Mouse (Mus musculus): ENCODE results near the gene Tasp1.
"Not testable (repeated sequence)": the region's sequence is repeated elsewhere in the genome, so short reads cannot be mapped to it uniquely, and the experiment has no call there.

Tasp1 gene

GRCm38 (mm10) chr2:139878052-139878621, 188.5 kb downstream of the Tasp1 start:
- peak; percentile 13 to 37 for DNase-seq

DNA sequence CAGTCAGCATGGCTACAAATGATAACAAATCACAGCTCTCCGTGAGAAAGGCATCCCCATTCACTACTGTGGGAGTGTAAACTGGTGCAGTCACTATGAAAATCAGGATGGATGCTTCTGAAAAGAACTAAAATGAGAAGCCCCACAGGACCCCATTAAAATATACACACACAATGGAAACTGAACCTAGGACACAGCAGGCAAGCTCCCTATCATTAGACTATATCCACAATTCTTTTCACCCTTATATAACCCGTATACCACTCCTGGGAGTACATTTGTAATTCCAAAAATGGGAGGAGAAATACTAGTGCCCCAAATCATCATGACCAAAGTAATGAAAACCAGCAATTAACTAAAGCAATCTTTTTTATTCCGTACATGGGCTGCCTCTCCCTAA, 190.7 kb downstream of the Tasp1 start:
- DNase-seq: no peak

DNA sequence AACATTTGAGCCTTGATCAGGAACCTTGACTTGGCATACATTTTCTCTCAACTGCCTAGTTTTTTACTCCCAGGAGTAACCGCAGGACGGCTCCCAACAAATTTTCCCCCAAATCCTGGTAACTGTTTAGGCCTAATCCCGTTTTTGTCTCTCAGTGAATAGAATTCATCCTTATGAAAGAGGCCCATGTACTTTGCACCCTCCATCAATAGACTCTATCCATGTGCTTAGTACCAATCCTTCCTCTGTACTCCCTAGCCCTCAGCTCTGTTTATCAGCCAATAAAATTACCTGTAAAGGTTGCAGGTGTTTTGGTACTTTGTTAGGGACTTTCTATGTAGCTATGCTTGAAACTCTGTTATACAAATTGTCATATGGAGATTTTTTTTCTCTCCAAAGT, 192.4 kb downstream of the Tasp1 start:
- DNase-seq: no peak

DNA sequence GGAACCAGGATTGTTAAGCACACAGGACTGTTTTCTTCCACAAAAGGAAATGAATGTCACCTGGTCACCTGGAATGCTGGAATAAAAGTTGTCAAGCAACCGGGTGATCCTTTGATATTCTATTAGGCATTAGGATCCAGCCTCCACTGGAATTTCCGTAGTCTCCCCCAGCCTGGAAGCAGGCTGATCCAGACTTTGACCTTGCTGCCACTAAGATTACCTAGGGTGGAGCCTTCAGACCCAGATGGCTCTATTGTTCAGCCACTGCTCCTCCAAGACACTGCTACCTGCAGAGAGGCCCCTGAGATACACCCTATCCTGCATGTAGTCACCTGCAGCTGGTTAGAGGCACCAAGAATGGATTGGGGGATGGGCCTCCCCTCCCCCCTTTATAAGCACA, 192.8 kb downstream of the Tasp1 start:
- DNase-seq: no peak

- not testable (repeated sequence) for DNase-seq
Measured at GRCm38 (mm10) chr2:139869071-139869470, 197.5 kb downstream of the Tasp1 start.

DNA sequence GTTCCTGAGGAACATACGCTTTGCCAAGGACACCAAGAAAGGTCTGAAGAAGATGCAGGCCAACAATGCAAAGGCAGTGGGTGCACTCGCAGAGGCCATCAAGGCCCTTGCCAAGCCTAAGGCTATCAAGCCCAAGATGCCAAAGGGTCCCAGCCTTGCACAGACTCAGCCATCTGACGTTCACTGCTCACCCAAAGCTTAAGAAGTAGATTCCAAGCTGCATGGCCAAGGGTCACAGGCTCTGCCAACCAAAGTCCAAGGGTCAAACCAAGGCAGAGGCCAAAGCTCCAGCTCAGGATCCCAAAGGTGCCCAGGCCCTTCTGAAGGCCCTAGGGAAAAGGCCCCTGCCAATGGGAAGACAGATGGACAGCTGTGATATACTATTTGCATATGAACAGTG, 203.2 kb downstream of the Tasp1 start:
- not testable (repeated sequence) for DNase-seq

DNA sequence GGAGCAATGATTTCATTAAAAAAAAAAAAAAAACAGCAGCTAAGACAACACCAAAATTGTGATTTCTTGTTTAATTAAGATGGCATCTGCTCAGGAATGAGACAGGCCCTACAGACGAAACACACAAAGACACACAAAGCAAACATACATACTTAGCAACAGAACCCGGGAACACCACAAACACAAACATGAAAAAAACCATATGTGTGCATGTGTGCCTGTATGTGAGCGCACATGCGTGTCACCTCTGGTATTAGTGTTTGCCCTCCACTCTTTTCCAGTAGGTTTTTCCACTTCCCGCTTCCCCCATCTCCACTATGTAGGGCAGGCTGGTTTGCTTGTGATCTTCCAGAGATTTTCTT, 206.5 kb downstream of the Tasp1 start:
- no peak for DNase-seq

- DNase-seq: peak in 1 of 2 experiments; percentile 49
Measured at GRCm38 (mm10) chr2:139859424-139860132, 207.0 kb downstream of the Tasp1 start.

DNA sequence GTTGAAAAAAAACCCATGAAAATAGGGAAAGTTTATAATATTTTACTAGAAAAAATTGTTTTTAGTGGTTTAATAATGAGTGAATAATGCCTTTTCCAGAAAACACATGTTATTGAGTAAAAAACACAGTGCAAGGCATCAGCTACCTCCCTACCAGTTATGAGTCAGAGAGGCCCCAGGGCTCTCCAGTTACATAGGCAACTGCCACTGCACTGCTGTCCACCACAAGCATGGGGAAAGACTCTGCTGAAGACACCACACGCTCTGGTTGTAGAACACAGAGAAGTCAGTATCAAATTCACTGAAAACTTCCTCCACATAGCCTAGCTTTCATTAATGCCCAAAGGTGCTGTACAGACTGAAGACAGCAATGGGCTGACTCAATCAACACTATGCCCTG, 217.0 kb downstream of the Tasp1 start:
- no peak for DNase-seq

DNA sequence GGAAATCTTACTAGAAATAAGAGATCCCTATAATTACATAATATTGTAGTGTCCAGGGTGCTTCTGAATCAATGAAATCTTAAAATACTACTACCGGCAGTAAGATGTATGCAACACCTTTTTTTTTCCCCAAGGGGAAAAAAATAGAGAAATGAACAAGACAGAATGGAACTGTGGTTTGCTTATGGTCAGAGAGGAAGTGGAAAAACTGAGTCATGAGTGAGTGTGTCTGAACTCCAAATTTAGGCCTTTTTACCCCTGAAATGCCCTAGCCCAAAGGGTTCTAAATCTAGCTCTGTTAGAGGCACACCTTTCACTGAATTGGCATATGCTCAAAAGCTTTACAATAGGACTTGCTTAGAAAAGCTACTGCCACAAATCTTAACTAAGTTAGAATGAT, 225.2 kb downstream of the Tasp1 start:
- no peak for DNase-seq

GRCm38 (mm10) chr2:139840941-139841340, 225.7 kb downstream of the Tasp1 start:
- no peak for DNase-seq

- no peak for DNase-seq
Measured at GRCm38 (mm10) chr2:139821589-139822378, 244.8 kb downstream of the Tasp1 start.

- DNase-seq: no peak
Measured at GRCm38 (mm10) chr2:139817275-139817674, 249.3 kb downstream of the Tasp1 start.

DNA sequence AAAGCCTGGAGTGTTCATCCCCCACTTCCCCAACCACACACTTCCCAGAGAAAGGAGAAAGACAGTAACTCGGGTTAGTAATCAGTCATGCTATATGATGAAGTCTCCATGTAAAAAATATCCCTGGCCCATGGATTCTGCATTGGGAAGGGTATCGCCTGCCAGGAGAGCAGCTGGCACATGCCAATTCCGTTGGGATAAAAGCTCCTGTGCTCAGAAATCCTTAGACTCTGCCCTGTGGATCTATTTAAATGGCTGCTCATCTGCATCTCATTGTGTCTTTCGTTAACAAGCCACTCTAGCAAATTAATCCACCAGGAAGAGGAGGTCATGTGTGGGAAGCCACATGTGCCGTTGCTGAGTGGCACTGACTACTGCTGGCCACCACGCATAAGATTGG, 258.7 kb downstream of the Tasp1 start:
- DNase-seq: no peak

- DNase-seq: no peak
Measured at GRCm38 (mm10) chr2:139804041-139804440, 262.6 kb downstream of the Tasp1 start.

DNA sequence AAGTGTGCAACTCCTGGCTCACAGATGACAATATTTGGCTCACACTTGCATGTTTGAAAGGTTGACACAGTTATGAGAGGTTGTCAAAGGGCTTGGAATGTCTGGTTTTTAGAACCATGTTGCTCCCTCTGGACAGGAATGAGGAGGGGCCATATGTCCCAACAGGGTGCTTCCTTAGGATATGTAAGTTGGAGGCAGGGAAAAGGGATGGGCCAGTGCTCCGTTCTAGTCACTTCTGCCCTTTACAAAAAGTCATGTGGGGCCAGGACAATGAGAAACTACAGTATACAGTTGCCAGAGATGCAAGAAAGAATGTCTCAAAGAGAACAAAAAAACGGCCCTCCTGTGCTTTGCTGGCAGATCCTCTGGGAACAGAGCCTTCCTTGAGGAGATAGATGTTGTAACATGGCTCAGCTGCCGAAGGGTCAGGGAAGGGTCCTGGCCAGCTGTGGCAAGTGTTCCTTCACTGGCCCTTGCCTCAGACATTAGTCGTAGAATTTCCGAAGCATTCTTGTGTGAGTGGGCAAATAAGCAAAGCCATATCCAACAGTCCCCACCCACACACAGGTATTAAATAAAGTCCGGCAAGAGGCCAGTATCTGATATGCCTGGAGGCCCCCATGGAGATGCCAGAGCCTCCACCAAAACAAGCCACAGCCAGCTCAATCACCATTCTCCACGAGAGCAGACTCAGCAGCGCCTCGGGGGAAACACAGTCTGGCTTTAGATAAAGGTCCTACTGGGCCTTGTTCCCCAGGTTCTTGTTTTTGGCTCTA, 274.1 kb downstream of the Tasp1 start:
- DNase-seq: peak; percentile 36 to 76

- DNase-seq: no peak
Measured at GRCm38 (mm10) chr2:139788658-139789057, 277.9 kb downstream of the Tasp1 start.

DNA sequence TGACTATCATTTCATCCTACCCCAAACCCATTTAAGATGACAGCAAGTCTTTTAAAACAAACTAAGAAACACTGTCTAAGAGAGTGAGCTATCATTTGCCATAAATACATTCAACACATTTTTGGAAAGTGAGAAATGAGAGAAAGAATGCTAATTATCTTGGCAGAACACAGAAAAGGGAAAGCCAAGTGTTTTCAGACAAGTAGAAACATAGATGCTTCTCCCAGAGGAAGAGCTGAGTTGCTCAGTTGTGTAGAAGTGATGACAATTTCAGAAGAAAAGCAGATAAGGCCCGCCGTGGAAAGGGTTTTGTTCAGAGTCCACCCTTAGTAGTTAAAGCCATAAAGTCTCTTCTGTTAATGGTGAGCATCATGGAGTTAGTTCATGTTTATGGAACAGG, 281.7 kb downstream of the Tasp1 start:
- DNase-seq: no peak

DNA sequence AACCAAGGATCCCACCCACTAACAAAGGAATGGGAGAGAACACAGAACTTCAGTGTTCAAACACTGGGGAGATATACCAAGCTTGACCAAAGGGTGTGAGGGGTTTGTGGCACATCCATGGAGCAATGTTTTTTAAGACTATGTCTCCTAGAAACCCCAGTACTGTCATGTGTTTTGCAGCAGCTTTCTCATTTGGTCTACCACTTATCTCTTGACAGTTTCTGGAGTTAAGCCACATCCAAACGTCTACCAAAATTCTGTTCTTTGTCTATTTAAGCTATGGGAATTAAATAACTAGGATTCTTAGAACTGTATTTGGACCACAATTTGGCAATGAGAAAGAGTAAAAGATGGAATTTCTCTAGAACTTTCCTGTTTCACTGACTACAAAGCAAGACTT, 282.1 kb downstream of the Tasp1 start:
- no peak for DNase-seq
